Mouse (Mus musculus): ENCODE results near the gene Gm36245. TPM values are rescaled to one million over a fixed set of nuclear protein-coding genes. Genes with fewer than 3 reads are reported as not detected.
A peak's percentile ranks its signal among the peaks of the same experiment; 100 is the strongest.
"Not testable (repeated sequence)": the region's sequence is repeated elsewhere in the genome, so short reads cannot be mapped to it uniquely, and the experiment has no call there.

Gm36245 gene
- total RNA-seq (2021), result not detected
- polyA plus RNA-seq (2012; rRNA removed), result not detected in 2 replicates
- long read RNA-seq, result 0 reads

GRCm38 (mm10) chr15:77598958-77599357, at the start of gene Gm36245:
TSS of gene Gm36245 (plus strand) at chr15:77599258.
- DNase-seq, result no peak

- DNase-seq, result no peak
These were observed 37.3 kb upstream of the Gm36245 start, which contains the start of gene 1700025B11Rik for GRCm38 (mm10) chr15:77561792-77562191. TSS of gene 1700025B11Rik (minus strand) at chr15:77561892.

DNA sequence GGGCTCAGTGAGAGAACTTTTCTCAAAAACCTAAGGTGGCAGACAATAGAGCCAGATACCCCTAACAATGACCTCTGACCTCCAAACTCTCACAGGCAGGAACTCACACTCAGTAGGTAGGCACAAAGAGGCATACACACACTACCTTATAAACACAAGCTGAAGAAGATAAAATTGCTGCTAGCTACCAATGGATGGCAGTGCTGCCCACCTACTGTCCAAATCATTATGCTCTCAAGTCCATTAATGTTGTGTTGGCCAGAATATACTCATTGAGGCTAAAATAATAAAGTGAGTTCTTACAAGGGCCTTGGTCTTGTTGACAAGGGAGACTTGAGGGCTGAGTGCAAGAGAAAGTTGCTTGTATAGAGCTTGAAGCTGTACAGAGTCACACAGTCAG, 35.8 kb upstream of the Gm36245 start:
- DNase-seq, result no peak

DNA sequence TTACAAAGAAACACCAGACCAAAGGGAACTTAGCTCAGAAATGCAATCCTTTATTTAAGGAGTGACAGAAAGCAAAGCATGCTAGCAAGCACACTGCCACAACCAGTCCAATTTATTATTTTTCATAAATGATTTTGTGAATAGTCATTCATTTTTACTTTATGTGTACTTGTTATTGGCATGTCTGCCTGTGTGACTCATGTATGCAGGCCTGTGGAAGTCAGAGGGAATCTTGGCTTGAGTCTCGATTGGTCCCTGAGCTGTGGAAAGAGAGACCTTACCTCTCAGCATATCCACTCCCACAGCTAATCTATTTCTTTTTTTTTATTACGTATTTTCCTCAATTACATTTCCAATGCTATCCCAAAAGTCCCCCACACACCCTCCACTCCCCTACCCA, 20.3 kb upstream of the Gm36245 start:
- no peak for DNase-seq

GRCm38 (mm10) chr15:77579311-77579710, 19.7 kb upstream of the Gm36245 start:
- DNase-seq, result no peak

DNA sequence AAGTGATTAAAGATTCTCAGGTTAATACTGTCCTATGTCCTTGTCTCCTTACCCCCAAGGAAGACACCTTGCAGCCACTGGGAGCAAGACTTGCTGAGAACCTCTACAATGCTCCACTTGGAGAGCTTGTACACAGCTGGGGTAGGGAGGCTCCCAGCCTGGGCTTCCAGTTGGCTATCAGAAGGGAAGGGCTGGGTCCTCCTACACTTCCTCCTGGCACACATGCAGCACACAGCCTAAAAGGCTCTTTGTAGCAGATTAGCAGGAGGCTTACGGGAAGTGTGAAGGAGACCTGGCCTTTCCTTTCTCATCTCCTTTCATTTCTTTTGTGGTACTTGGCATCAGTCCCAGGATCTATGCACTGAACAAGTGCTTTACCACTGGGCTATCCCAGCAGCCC, 17.4 kb upstream of the Gm36245 start:
- DNase-seq, result no peak

DNA sequence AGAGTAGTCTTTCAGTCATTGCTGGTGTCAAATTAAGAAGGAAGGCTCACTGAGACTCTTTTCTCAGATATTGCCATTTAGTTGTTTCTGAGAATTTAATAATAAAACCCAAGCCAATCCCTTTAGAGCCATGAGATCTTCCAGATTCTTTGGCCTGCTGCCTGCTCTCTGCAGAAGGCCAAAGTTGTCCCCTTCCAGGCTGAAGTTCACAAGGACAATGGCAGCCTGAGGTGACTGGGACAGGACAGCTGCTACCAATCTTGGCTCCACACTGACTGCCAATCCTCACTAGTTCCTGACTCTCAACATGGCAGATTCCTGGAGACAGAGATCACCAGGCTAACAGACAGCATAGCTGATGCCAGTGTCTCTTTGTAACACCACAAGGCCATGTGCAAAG, 12.0 kb upstream of the Gm36245 start:
- DNase-seq, result peak; percentile 31

DNA sequence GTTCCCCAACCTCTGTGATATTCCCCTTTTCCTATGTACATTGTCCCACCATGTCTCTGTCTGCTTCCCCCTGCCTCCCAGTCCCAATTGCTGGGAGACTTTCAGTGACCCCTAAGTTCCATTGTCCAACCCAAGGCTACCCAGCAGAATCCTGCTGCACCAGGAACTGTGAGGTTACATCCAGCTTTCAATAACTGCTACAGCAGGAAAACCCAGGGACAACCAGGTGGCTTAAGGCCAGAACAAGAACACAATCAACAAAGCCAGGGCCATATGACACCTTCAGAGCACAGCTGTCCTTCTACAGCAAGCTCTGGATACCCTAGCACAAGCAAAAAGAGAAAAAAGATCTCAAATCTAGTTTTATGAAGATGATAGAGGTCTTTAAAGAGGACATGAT, 10.1 kb upstream of the Gm36245 start:
- no peak for DNase-seq

GRCm38 (mm10) chr15:77590881-77591280, 8.2 kb upstream of the Gm36245 start:
- DNase-seq, result no peak

GRCm38 (mm10) chr15:77593557-77593956, 5.5 kb upstream of the Gm36245 start:
- no peak for DNase-seq

GRCm38 (mm10) chr15:77595961-77596360, 3.1 kb upstream of the Gm36245 start, which contains the start of gene Apol10b:
TSS of gene Apol10b (minus strand) at chr15:77596125.
- no peak for DNase-seq

GRCm38 (mm10) chr15:77598429-77598828, 629 bp upstream of the Gm36245 start:
- no peak for DNase-seq

DNA sequence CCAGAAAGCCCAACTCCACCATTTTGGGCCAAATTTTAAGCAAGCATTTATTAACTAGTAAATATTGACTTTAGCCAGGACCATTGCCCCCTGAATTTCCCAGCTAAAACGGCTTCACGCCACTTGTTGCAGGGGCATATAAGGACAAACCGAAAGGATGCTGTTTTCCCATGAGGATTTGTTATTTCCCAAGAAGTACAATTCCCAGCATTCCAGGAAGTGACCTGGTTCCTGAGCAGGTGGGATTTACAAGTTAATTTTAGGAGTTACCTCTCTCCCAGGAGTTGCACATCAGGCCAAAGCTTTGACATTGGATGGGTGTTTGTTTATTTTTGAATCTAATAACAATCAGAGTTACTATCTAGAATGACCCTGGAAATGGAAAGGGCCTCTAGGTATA, 7.0 kb downstream of the Gm36245 start:
- no peak for DNase-seq

- no peak for DNase-seq
These were observed 25.7 kb downstream of the Gm36245 start for GRCm38 (mm10) chr15:77624710-77625109.

DNA sequence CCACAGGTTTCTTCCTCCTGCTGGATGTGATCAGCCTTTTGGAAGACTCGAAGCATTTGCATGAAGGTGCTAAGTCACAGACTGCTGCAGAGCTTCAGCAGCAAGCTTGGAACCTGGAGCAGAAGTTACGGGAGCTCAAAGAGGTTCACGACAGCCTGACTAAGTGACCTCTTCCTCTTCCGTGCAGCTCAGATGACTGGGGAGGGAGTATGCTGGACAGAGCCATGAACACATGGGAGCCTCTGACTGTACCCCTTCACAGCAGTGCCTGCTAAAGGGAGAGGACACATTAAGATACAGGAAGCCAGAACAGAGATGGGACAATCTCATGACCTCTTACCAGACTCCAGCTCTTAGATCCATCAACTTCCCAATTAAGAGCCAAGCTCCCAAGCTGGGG, 27.4 kb downstream of the Gm36245 start:
- not testable (repeated sequence) for DNase-seq

DNA sequence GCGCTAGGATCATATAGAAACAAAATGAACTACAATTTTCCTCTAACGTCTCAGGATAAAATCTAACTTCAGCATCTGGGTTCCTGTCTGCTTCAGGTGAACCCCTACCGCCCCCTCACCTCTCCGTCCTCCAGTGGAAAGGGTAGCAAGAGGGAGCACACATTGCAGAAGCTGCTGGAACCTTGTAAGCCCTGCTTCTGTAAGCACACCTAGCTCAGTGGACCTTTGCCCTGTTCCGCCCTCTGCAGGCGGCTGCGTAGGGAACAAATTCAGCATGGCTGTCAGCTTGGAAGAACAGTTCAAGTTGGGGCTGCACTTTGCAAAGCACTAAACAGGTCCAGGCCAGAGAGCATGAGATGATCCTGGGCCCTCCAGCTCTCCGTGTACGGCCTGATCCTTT, 29.6 kb downstream of the Gm36245 start:
- not testable (repeated sequence) for DNase-seq

GRCm38 (mm10) chr15:77629822-77630221, 30.8 kb downstream of the Gm36245 start:
- DNase-seq, result not testable (repeated sequence)

DNA sequence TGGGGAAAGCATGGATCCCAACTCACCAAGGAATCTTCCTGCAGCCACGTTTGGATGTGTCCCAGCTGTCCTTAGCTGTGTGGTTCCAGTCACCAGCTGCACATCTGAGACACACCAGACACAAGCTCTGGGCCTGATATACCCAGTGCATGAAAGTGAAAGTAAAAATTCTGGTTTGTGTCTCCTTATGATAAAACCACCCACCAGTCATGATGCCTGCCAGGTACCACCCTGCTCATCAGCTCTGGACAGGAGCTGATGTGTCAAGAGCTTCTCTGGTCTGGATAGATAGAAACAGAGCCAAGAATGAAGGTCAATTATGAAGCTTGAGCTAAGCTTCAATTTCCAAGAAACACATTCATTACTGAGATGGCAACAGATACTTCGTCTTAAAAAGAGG, 44.1 kb downstream of the Gm36245 start, which contains the start of gene Apol11b:
TSS of gene Apol11b (minus strand) at position 111 of the 400 bp plus-strand sequence.
- not testable (repeated sequence) for DNase-seq

DNA sequence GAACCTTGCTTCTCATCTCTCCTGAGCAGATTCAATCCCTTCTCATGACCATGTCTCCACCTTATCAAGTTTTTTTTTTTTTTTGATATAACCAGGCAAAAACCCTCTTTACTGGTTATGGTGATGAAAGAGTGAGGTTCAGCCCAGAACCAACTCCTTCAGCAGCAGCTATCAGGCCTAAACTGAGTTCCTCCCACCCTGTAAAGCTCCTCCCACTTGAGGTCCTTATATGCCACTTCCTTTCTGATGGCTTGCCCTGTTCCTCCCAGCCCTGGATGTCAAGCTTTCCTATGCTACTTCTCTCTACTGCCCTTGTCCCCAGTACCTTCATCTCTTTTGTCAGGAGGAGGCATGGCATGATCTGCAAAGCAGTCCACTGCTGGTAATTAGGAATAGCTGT, 52.1 kb downstream of the Gm36245 start:
- DNase-seq, result not testable (repeated sequence)

Other genes with a start within 250 kb of the Gm36245 start
- gene Apol7a, start 200.1 kb upstream of the Gm36245 start, total RNA-seq (2021), result under 1 TPM in 1 of 2 experiments, not detected in 1; 0.21 TPM
- 0.07 TPM in 1 of 2 replicates, not detected in the other for gene Apol7a, start 200.1 kb upstream of the Gm36245 start, polyA plus RNA-seq (2012; rRNA removed)
- 1 to 10 TPM in 1 of 2 experiments, under 1 TPM in 1; 0.78 to 1.2 TPM for gene Apol9a, start 188.1 kb upstream of the Gm36245 start, total RNA-seq (2021)
- gene Apol9a, start 188.1 kb upstream of the Gm36245 start, polyA plus RNA-seq (2012; rRNA removed), result 1.9 and 3.0 TPM in 2 replicates
- gene Apol7b, start 151.8 kb upstream of the Gm36245 start, total RNA-seq (2021), result not detected
- gene Apol7b, start 151.8 kb upstream of the Gm36245 start, polyA plus RNA-seq (2012; rRNA removed), result 0.04 TPM in 1 of 2 replicates, not detected in the other
- gene Apol10a, start 122.2 kb upstream of the Gm36245 start, total RNA-seq (2021), result not detected
- not detected in 2 replicates for gene Apol10a, start 122.2 kb upstream of the Gm36245 start, polyA plus RNA-seq (2012; rRNA removed)
- gene Apol11a, start 91.0 kb upstream of the Gm36245 start, total RNA-seq (2021), result not detected
- gene Apol11a, start 91.0 kb upstream of the Gm36245 start, polyA plus RNA-seq (2012; rRNA removed), result not detected in 2 replicates
- gene Apol7c, start 65.9 kb upstream of the Gm36245 start, total RNA-seq (2021), result under 1 TPM in 1 of 2 experiments, not detected in 1; 0.14 TPM
- gene Apol7c, start 65.9 kb upstream of the Gm36245 start, polyA plus RNA-seq (2012; rRNA removed), result 0.07 TPM in 1 of 2 replicates, not detected in the other
- gene 1700025B11Rik, start 37.4 kb upstream of the Gm36245 start, total RNA-seq (2021), result not detected
- not detected in 2 replicates for gene 1700025B11Rik, start 37.4 kb upstream of the Gm36245 start, polyA plus RNA-seq (2012; rRNA removed)
- under 1 TPM; 0.14 to 0.41 TPM for gene Apol10b, start 3.1 kb upstream of the Gm36245 start, total RNA-seq (2021)
- gene Apol10b, start 3.1 kb upstream of the Gm36245 start, polyA plus RNA-seq (2012; rRNA removed), result 0.07 TPM in 1 of 2 replicates, not detected in the other
- gene Apol11b, start 44.0 kb downstream of the Gm36245 start, total RNA-seq (2021), result under 1 TPM; 0.52 to 0.73 TPM
- 0.04 TPM in 1 of 2 replicates, not detected in the other for gene Apol11b, start 44.0 kb downstream of the Gm36245 start, polyA plus RNA-seq (2012; rRNA removed)
- under 1 TPM in 1 of 2 experiments, not detected in 1; 0.52 TPM for gene Apol7e, start 99.6 kb downstream of the Gm36245 start, total RNA-seq (2021)
- 0.12 TPM in 1 of 2 replicates, not detected in the other for gene Apol7e, start 99.6 kb downstream of the Gm36245 start, polyA plus RNA-seq (2012; rRNA removed)
- 1 to 10 TPM in 1 of 2 experiments, under 1 TPM in 1; 0.58 to 1.5 TPM for gene Apol9b, start 129.8 kb downstream of the Gm36245 start, total RNA-seq (2021)
- gene Apol9b, start 129.8 kb downstream of the Gm36245 start, polyA plus RNA-seq (2012; rRNA removed), result 1.5 and 3.2 TPM in 2 replicates
- not detected for gene Apol8, start 157.7 kb downstream of the Gm36245 start, total RNA-seq (2021)
- gene Apol8, start 157.7 kb downstream of the Gm36245 start, polyA plus RNA-seq (2012; rRNA removed), result not detected in 2 replicates
- 100 to 1,000 TPM; 280 to 306 TPM for gene Myh9, start 242.9 kb downstream of the Gm36245 start, total RNA-seq (2021)
- gene Myh9, start 242.9 kb downstream of the Gm36245 start, polyA plus RNA-seq (2012; rRNA removed), result 45.4 and 51.9 TPM in 2 replicates

Data from adrenal gland, adult 2 months (tissue).